Mouse (Mus musculus) testis, adult 2 months (tissue): ENCODE results near the gene Wnt8b.

Source experiments
- CTCF ChIP-seq: fragments of 200-500 bp; IDR thresholded peaks from 2 replicates; pipeline ENCODE4 v1.5.1; 2012; ENCODE audit warnings: low read depth, mild to moderate bottlenecking, inconsistent platforms, low read length, moderate library complexity; ENCODE audit not compliant: control insufficient read depth, insufficient read depth, insufficient replicate concordance
- POLR2A ChIP-seq: fragments of 200-500 bp; IDR thresholded peaks from 2 replicates; pipeline ENCODE4 v1.6.1; 2012; ENCODE audit warnings: low read depth, mild to moderate bottlenecking, inconsistent platforms, low read length, moderate library complexity; ENCODE audit not compliant: control insufficient read depth

DNA sequence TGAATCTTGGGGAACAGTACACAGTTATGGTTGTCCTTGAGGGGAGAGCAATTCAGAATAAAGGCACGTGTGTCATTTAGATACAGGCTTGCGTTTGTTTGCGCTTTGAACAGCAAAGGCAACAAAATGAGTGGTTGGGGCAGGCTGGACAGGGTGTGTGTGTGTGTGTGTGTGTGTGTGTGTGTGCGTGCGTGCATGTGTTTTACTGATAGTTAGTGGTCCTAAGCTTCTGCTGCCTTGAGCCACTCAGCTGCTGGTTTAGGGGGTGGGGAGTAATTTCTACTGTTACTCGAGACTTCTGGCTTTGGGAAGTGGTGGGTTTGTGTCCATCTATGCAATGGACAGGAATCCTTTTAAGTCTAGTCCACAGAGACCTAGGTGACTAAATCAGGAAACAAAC is 5.7 kb downstream of the Wnt8b start:
- no peak for TF ChIP-seq CTCF
- no peak for TF ChIP-seq POLR2A
